Mouse (Mus musculus) heart, embryonic 12.5 days (tissue): ENCODE results near the gene Ppt2. TPM values are rescaled to one million over a fixed set of nuclear protein-coding genes. Genes with fewer than 3 reads are reported as not detected.

Experiments
- ATAC-seq: fragments of 200-750 bp; cut with Nextera tagmentation; 2 replicates; pipeline ENCODE4 v1.8.0; 2017; ENCODE audit warnings: moderate TSS enrichment, moderate library complexity; ENCODE audit not compliant: insufficient number of reproducible peaks, low FRiP score
- H3K27ac ChIP-seq: fragments of 300-500 bp; sonication (generic); 2 replicates; pipeline ENCODE4 v1.5.1; 2016; ENCODE audit warnings: mild to moderate bottlenecking, moderate library complexity; ENCODE audit not compliant: poor library complexity, severe bottlenecking
- H3K27me3 ChIP-seq: fragments of 300-500 bp; sonication (generic); replicated peaks from 2 replicates; pipeline ENCODE4 v1.6.1; 2016; ENCODE audit warnings: mild to moderate bottlenecking, moderate library complexity
- H3K36me3 ChIP-seq: fragments of 300-500 bp; sonication (generic); 2 replicates; pipeline ENCODE4 v1.6.1; 2016; ENCODE audit warnings: mild to moderate bottlenecking, moderate library complexity
- H3K4me1 ChIP-seq: fragments of 300-500 bp; sonication (generic); replicated peaks from 2 replicates; pipeline ENCODE4 v1.6.1; 2016; ENCODE audit warnings: mild to moderate bottlenecking
- H3K4me2 ChIP-seq: fragments of 300-500 bp; sonication (generic); 2 replicates; pipeline ENCODE4 v1.6.1; 2016; ENCODE audit warnings: mild to moderate bottlenecking, moderate library complexity
- H3K4me3 ChIP-seq: fragments of 300-500 bp; sonication (generic); 2 replicates; pipeline ENCODE4 v1.5.1; 2016; ENCODE audit warnings: mild to moderate bottlenecking
- H3K9ac ChIP-seq: fragments of 300-500 bp; sonication (generic); 2 replicates; pipeline ENCODE4 v1.6.1; 2016; ENCODE audit warnings: mild to moderate bottlenecking, moderate library complexity
- H3K9me3 ChIP-seq: fragments of 300-500 bp; sonication (generic); replicated peaks from 2 replicates; pipeline ENCODE4 v1.6.1; 2016; ENCODE audit warnings: mild to moderate bottlenecking, moderate library complexity
- WGBS: fragments of 180-500 bp; shearing (Covaris S2); methylation state at CpG from one replicate; pipeline ENCODE4 v1.1.7; 2016; 5-methylcytosine and 5-hydroxymethylcytosine counted together
- polyA plus RNA-seq: library from polyadenylated mRNA; unstranded; fragments of >200 nt; fragmentation: Nextera tagmentation; extraction: Ambion mirVana; gene quantifications from 2 replicates; pipeline ENCODE4 v1.2.1, GENCODE M21; 2016

The Ppt2 gene
- polyA plus RNA-seq, 1 experiment from 2014 or later, result 28.9 TPM

GRCm38 (mm10) chr17:34568421-34568820 lies 59.9 kb downstream of the Ppt2 start:
- Histone ChIP-seq H3K27me3 (peaks cover 19% of the 10 kb centered on the region), H3K4me2 (no peak overlapping the region), H3K4me3 (no peak overlapping the region), H3K36me3 (peaks cover 11% of the 10 kb centered on the region), H3K4me1 (peaks cover 12% of the 10 kb centered on the region), H3K27ac (no peak overlapping the region), H3K9me3 (0 out of 2 replicates have a peak, but pooled peaks cover 3% of the 10 kb centered on the region), H3K9ac (no peak overlapping the region)
- WGBS, result 79% methylated on average over 13 of the region's 13 CpGs
- no peak for ATAC-seq

- Histone ChIP-seq H3K27ac (no peak overlapping the region), H3K4me1 (peaks cover 12% of the 10 kb centered on the region), H3K9ac (no peak overlapping the region), H3K4me3 (no peak overlapping the region), H3K9me3 (0 out of 2 replicates have a peak, but pooled peaks cover 3% of the 10 kb centered on the region), H3K4me2 (no peak overlapping the region), H3K27me3 (peaks cover 19% of the 10 kb centered on the region), H3K36me3 (peaks cover 11% of the 10 kb centered on the region)
- ATAC-seq, result no peak
- 68% methylated on average over 9 of the region's 9 CpGs for WGBS
These were observed 61.0 kb downstream of the Ppt2 start for GRCm38 (mm10) chr17:34567311-34567710.

Other genes with a start within 250 kb of the Ppt2 start
- not detected in 2 replicates for gene BC051142, start 229.7 kb downstream of the Ppt2 start, polyA plus RNA-seq
- not detected in 2 replicates for gene Btnl4, start 151.2 kb downstream of the Ppt2 start, polyA plus RNA-seq
- not detected in 2 replicates for gene Btnl6, start 111.2 kb downstream of the Ppt2 start, polyA plus RNA-seq
- 5.7 and 6.5 TPM in 2 replicates for gene Notch4, start 64.2 kb downstream of the Ppt2 start, polyA plus RNA-seq
- 4.4 and 4.6 TPM in 2 replicates for gene Gpsm3, start 38.7 kb downstream of the Ppt2 start, polyA plus RNA-seq
- gene Pbx2, start 37.2 kb downstream of the Ppt2 start, polyA plus RNA-seq, result 13.0 and 13.2 TPM in 2 replicates
- gene Ager, start 30.6 kb downstream of the Ppt2 start, polyA plus RNA-seq, result 3.8 TPM in 2 replicates
- 123 and 126 TPM in 2 replicates for gene Rnf5, start 24.8 kb downstream of the Ppt2 start, polyA plus RNA-seq
- 52.5 and 52.8 TPM in 2 replicates for gene Agpat1, start 24.2 kb downstream of the Ppt2 start, polyA plus RNA-seq
- gene Egfl8, start 12.5 kb downstream of the Ppt2 start, polyA plus RNA-seq, result 0.30 and 0.57 TPM in 2 replicates
- gene Prrt1, start 1.0 kb upstream of the Ppt2 start, polyA plus RNA-seq, result 0.17 TPM in 1 of 2 replicates, not detected in the other
- gene Fkbpl, start 16.3 kb upstream of the Ppt2 start, polyA plus RNA-seq, result 10.2 and 11.1 TPM in 2 replicates
- gene Atf6b, start 18.6 kb upstream of the Ppt2 start, polyA plus RNA-seq, result 63.2 and 67.0 TPM in 2 replicates
- gene Tnxb, start 42.0 kb upstream of the Ppt2 start, polyA plus RNA-seq, result 0.77 and 0.98 TPM in 2 replicates
- gene C4b, start 115.4 kb upstream of the Ppt2 start, polyA plus RNA-seq, result 0.15 TPM in 1 of 2 replicates, not detected in the other
- gene Cyp21a1, start 176.1 kb upstream of the Ppt2 start, polyA plus RNA-seq, result 0.15 TPM in 1 of 2 replicates, not detected in the other
- 18.2 and 19.6 TPM in 2 replicates for gene Stk19, start 208.4 kb upstream of the Ppt2 start, polyA plus RNA-seq
- 37.2 and 39.9 TPM in 2 replicates for gene Dxo, start 208.5 kb upstream of the Ppt2 start, polyA plus RNA-seq
- 35.3 and 39.5 TPM in 2 replicates for gene Skiv2l, start 221.7 kb upstream of the Ppt2 start, polyA plus RNA-seq
- gene Nelfe, start 221.9 kb upstream of the Ppt2 start, polyA plus RNA-seq, result 73.7 and 81.3 TPM in 2 replicates
- gene Cfb, start 234.0 kb upstream of the Ppt2 start, polyA plus RNA-seq, result 1.1 and 2.2 TPM in 2 replicates